Mouse (Mus musculus): ENCODE results near the gene Klhdc4. TPM values are rescaled to one million over a fixed set of nuclear protein-coding genes. Genes with fewer than 3 reads are reported as not detected.

The Klhdc4 gene
- polyA plus RNA-seq, 2 experiments: 15.6 to 17.0 TPM

DNA sequence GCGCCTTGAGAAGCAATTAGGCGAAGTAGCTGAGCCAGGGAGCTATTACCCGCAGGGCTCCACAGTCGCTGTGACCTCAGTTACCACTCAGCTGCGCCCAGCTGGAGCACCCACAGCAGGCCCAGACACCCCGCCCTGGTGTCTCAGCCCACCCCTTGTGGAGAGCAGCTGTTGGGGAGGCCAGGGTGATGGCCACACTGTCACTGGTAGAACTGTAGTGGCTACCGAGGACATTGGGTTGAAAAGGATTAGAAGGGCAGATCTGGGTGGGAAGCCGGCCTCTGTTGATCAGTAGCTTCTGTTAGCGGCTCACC is 65.7 kb downstream of the Klhdc4 start:
- H3K4me2 ChIP-seq (ENCODE audit: low read depth): no peak overlapping the region
- no peak overlapping the region for H3K4me3 ChIP-seq (ENCODE audit: insufficient read depth in 1 of 2, low read depth in 2 of 2, low read length in 2 of 2)
- H3K9ac ChIP-seq (replicated peaks): no peak overlapping the region
- TF ChIP-seq CTCF (IDR thresholded peaks at IDR 0.05; ENCODE audit: low read depth) (no peak), EP300 (IDR thresholded peaks at IDR 0.05; ENCODE audit: low read depth) (no peak)
- ATAC-seq (ENCODE audit: insufficient read depth) (no peak), DNase-seq (ENCODE audit: low read depth in 3 of 3, low spot score in 3 of 3) (no peak)
- no peaks in the 10 kb centered on the region for H3K9me3 ChIP-seq (ENCODE audit: control insufficient read depth, low read length)
- H3K36me3 ChIP-seq (replicated peaks; ENCODE audit: control insufficient read depth, insufficient read depth, low read depth): no peaks in the 10 kb centered on the region
- 58% methylated on average over 9 of the region's 9 CpGs for WGBS (ENCODE audit: insufficient replicate concordance)
- no peak overlapping the region for H3K27ac ChIP-seq
- no peaks in the 10 kb centered on the region for H3K27me3 ChIP-seq (ENCODE audit: control insufficient read depth, insufficient read depth, low read length)
- no peaks in the 10 kb centered on the region for H3K4me1 ChIP-seq (replicated peaks; ENCODE audit: control insufficient read depth in 2 of 2, insufficient read depth in 2 of 2, low read length in 1 of 2)

GRCm38 (mm10) chr8:121762999-121763699 is 66.2 kb downstream of the Klhdc4 start:
- Histone ChIP-seq H3K4me1 (replicated peaks; ENCODE audit: control insufficient read depth in 2 of 2, insufficient read depth in 2 of 2, low read length in 1 of 2) (no peaks in the 10 kb centered on the region), H3K36me3 (replicated peaks; ENCODE audit: control insufficient read depth, insufficient read depth, low read depth) (no peaks in the 10 kb centered on the region), H3K27ac (no peak overlapping the region), H3K9me3 (ENCODE audit: control insufficient read depth, low read length) (no peaks in the 10 kb centered on the region), H3K4me3 (ENCODE audit: insufficient read depth in 1 of 2, low read depth in 2 of 2, low read length in 2 of 2) (no peak overlapping the region), H3K9ac (replicated peaks) (no peak overlapping the region), H3K4me2 (ENCODE audit: low read depth) (no peak overlapping the region), H3K27me3 (ENCODE audit: control insufficient read depth, insufficient read depth, low read length) (no peaks in the 10 kb centered on the region)
- ATAC-seq (ENCODE audit: insufficient read depth) (no peak), DNase-seq (ENCODE audit: low read depth in 3 of 3, low spot score in 3 of 3) (no peak)
- 48% methylated on average over 7 of the region's 7 CpGs for WGBS (ENCODE audit: insufficient replicate concordance)
- TF ChIP-seq EP300 (IDR thresholded peaks at IDR 0.05; ENCODE audit: low read depth): no peak
- no peak for TF ChIP-seq CTCF (IDR thresholded peaks at IDR 0.05; ENCODE audit: low read depth)

DNA sequence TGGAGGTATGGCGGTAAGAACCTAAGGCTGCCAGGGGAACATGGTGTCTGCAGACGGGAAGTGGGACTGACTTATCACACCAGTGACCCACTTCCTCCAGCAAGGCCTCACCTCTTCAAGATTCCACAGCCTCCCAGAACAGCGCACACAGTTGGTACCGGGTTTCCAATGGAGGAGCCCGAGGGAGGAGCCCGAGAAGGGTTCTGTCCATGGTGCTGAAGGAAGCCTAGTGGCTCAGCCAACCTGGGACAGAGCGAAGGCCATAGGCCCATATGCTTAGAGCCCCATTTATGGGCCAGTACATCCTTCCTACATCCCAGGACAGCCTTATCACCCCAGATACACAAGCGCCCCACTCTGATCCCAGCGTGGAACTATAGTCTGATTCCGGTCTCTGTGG is 67.9 kb downstream of the Klhdc4 start:
- WGBS (ENCODE audit: insufficient replicate concordance): 26% methylated on average over 10 of the region's 10 CpGs
- TF ChIP-seq EP300 (IDR thresholded peaks at IDR 0.05; ENCODE audit: low read depth) (no peak), CTCF (IDR thresholded peaks at IDR 0.05; ENCODE audit: low read depth) (no peak)
- H3K4me2 ChIP-seq (ENCODE audit: low read depth): no peak overlapping the region
- H3K9me3 ChIP-seq (ENCODE audit: control insufficient read depth, low read length): no peaks in the 10 kb centered on the region
- H3K4me1 ChIP-seq (replicated peaks; ENCODE audit: control insufficient read depth in 2 of 2, insufficient read depth in 2 of 2, low read length in 1 of 2): no peaks in the 10 kb centered on the region
- H3K27ac ChIP-seq: no peak overlapping the region
- DNase-seq (ENCODE audit: low read depth in 3 of 3, low spot score in 3 of 3) (peak; percentile 24 to 28 (median 28)), ATAC-seq (ENCODE audit: insufficient read depth) (no peak)
- no peak overlapping the region for H3K4me3 ChIP-seq (ENCODE audit: insufficient read depth in 1 of 2, low read depth in 2 of 2, low read length in 2 of 2)
- no peaks in the 10 kb centered on the region for H3K36me3 ChIP-seq (replicated peaks; ENCODE audit: control insufficient read depth, insufficient read depth, low read depth)
- H3K27me3 ChIP-seq (ENCODE audit: control insufficient read depth, insufficient read depth, low read length): no peaks in the 10 kb centered on the region
- no peak overlapping the region for H3K9ac ChIP-seq (replicated peaks)

DNA sequence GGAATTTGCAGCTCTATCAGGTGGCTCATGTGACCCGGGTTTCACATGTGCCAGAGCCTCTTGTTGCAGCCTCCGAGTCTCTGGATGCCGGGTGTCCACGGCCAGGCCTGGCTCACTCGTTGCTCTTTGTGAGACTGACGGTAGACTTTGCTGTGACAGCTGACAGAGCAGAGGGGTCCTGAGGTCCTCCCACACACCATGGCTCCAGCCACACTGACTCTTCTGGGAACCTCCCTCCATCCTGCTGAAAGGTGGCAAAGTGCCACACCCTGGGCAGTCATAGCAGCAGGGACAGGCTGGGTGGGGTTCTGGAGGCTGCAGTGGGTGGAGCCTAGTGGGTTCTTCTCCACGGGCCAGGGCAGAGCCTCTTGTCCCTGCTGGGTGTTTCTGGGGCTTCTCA is 68.9 kb downstream of the Klhdc4 start:
- Histone ChIP-seq H3K27me3 (ENCODE audit: control insufficient read depth, insufficient read depth, low read length) (no peaks in the 10 kb centered on the region), H3K4me3 (ENCODE audit: insufficient read depth in 1 of 2, low read depth in 2 of 2, low read length in 2 of 2) (no peak overlapping the region), H3K4me2 (ENCODE audit: low read depth) (no peak overlapping the region), H3K4me1 (replicated peaks; ENCODE audit: control insufficient read depth in 2 of 2, insufficient read depth in 2 of 2, low read length in 1 of 2) (no peaks in the 10 kb centered on the region), H3K27ac (no peak overlapping the region), H3K9me3 (ENCODE audit: control insufficient read depth, low read length) (no peaks in the 10 kb centered on the region), H3K36me3 (replicated peaks; ENCODE audit: control insufficient read depth, insufficient read depth, low read depth) (no peaks in the 10 kb centered on the region), H3K9ac (replicated peaks) (no peak overlapping the region)
- ATAC-seq (ENCODE audit: insufficient read depth) (no peak), DNase-seq (ENCODE audit: low read depth in 3 of 3, low spot score in 3 of 3) (no peak)
- TF ChIP-seq CTCF (IDR thresholded peaks at IDR 0.05; ENCODE audit: low read depth) (no peak), EP300 (IDR thresholded peaks at IDR 0.05; ENCODE audit: low read depth) (no peak)
- WGBS (ENCODE audit: insufficient replicate concordance): 58% methylated on average over 7 of the region's 7 CpGs

GRCm38 (mm10) chr8:121758470-121758869 is 70.9 kb downstream of the Klhdc4 start:
- no peak overlapping the region for H3K4me2 ChIP-seq (ENCODE audit: low read depth)
- no peak overlapping the region for H3K4me3 ChIP-seq (ENCODE audit: insufficient read depth in 1 of 2, low read depth in 2 of 2, low read length in 2 of 2)
- no peak for ATAC-seq (ENCODE audit: insufficient read depth)
- no peaks in the 10 kb centered on the region for H3K27me3 ChIP-seq (ENCODE audit: control insufficient read depth, insufficient read depth, low read length)
- no peak for DNase-seq (ENCODE audit: low read depth in 3 of 3, low spot score in 3 of 3)
- no peaks in the 10 kb centered on the region for H3K4me1 ChIP-seq (replicated peaks; ENCODE audit: control insufficient read depth in 2 of 2, insufficient read depth in 2 of 2, low read length in 1 of 2)
- H3K9me3 ChIP-seq (ENCODE audit: control insufficient read depth, low read length): no peaks in the 10 kb centered on the region
- TF ChIP-seq EP300 (IDR thresholded peaks at IDR 0.05; ENCODE audit: low read depth) (no peak), CTCF (IDR thresholded peaks at IDR 0.05; ENCODE audit: low read depth) (no peak)
- H3K9ac ChIP-seq (replicated peaks): no peak overlapping the region
- WGBS (ENCODE audit: insufficient replicate concordance): 52% methylated on average over 12 of the region's 12 CpGs
- no peak overlapping the region for H3K27ac ChIP-seq
- no peaks in the 10 kb centered on the region for H3K36me3 ChIP-seq (replicated peaks; ENCODE audit: control insufficient read depth, insufficient read depth, low read depth)

Data from liver, embryonic 14.5 days (tissue).